In the genomic region with DNA sequence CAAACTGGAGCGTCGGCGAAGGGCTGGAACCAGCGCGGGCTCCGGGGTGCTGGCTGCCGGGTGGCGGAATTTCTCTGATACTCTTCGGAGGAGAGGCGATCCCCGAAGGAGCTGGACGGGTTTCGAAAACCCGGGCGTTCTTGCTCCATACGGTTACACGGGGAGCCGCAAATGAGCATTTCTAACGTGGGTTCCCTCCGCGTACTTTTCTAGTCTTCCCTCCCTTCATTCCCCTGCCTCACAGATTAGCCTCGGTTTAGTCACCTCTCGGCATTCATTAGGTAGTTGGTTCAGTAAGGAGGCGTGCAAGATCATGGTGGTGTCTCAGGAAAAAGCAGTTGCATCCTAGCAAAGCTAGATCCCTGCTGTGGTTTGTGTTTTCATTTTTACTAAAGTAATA, we compare ENCODE assay signal across 8 mouse cellular contexts. TPM values are rescaled to one million over a fixed set of nuclear protein-coding genes. Genes with fewer than 3 reads are reported as not detected.
DNase-seq lines count a peak whose midpoint lies in the region; ATAC-seq and TF ChIP-seq lines count a peak whose summit lies in the region.

No protein-coding gene starts in this region.

- peaks cover 24% of the 10 kb centered on the region for H3K36me3 ChIP-seq in heart, embryonic 15.5 days
- H3K36me3 ChIP-seq in MEL (ENCODE audit: control insufficient read depth in 1 of 2, insufficient read depth in 2 of 2, low read length in 2 of 2): peaks cover 29 to 32% of the 10 kb centered on the region in 2 experiments
- H3K36me3 ChIP-seq in hindbrain, embryonic 11.5 days (ENCODE audit: control insufficient read depth, insufficient read depth, low read length): peaks cover 2% of the 10 kb centered on the region; the same call in 1 of the 2 replicates
- H3K36me3 ChIP-seq in midbrain, embryonic 12.5 days: peaks cover 23% of the 10 kb centered on the region

- H3K4me1 ChIP-seq in heart, embryonic 15.5 days (replicated peaks): peaks cover 13% of the 10 kb centered on the region
- peaks cover 7% of the 10 kb centered on the region in 2 experiments; a peak in 2 of 4 replicates for H3K4me1 ChIP-seq in MEL (ENCODE audit: control insufficient read depth in 1 of 2, insufficient read depth in 2 of 2, low read length in 2 of 2)
- H3K4me1 ChIP-seq in hindbrain, embryonic 11.5 days (replicated peaks; ENCODE audit: control insufficient read depth, insufficient read depth, low read length): peaks cover 2% of the 10 kb centered on the region; the same call in 1 of the 2 replicates
- peaks cover 13% of the 10 kb centered on the region for H3K4me1 ChIP-seq in midbrain, embryonic 12.5 days

- peak overlapping the region; percentile 94 for H3K9ac ChIP-seq in heart, embryonic 15.5 days
- H3K9ac ChIP-seq in MEL (ENCODE audit: control insufficient read depth, low read depth, low read length, poor library complexity, severe bottlenecking): peak overlapping the region; percentile 97
- H3K9ac ChIP-seq in hindbrain, embryonic 11.5 days (ENCODE audit: low read depth, low read length): peak overlapping the region; percentile 94
- H3K9ac ChIP-seq in midbrain, embryonic 12.5 days (replicated peaks): peak overlapping the region; percentile 98

- H3K79me2 ChIP-seq in MEL (ENCODE audit: control insufficient read depth, insufficient read depth, low read length, poor library complexity): peaks cover 43% of the 10 kb centered on the region

- no peaks in the 10 kb centered on the region for H3K27me3 ChIP-seq in heart, embryonic 15.5 days
- H3K27me3 ChIP-seq in MEL (ENCODE audit: control insufficient read depth in 1 of 2, insufficient read depth in 2 of 2, low read length in 2 of 2): no peaks in the 10 kb centered on the region
- no peaks in the 10 kb centered on the region for H3K27me3 ChIP-seq in hindbrain, embryonic 11.5 days (ENCODE audit: control insufficient read depth, insufficient read depth, low read length)
- no peaks in the 10 kb centered on the region for H3K27me3 ChIP-seq in midbrain, embryonic 12.5 days

- no peak for TF ChIP-seq CTCF in MEL (IDR thresholded peaks at IDR 0.05 in 2 of 3, conservative IDR thresholded peaks at IDR 0.05 in 1 of 3; ENCODE audit: control insufficient read depth in 1 of 3, insufficient read depth in 1 of 3, low read depth in 2 of 3, low read length in 3 of 3, poor library complexity in 1 of 3, severe bottlenecking in 1 of 3)

- peak overlapping the region; percentile 85 for H3K4me3 ChIP-seq in heart, embryonic 15.5 days
- peak overlapping the region; percentile 85 to 95 for H3K4me3 ChIP-seq in MEL (ENCODE audit: control insufficient read depth in 1 of 2, insufficient read depth in 1 of 2, low read depth in 2 of 2, low read length in 2 of 2)
- peak overlapping the region; percentile 86 for H3K4me3 ChIP-seq in hindbrain, embryonic 11.5 days (ENCODE audit: low read depth, low read length)
- H3K4me3 ChIP-seq in midbrain, embryonic 12.5 days: peak overlapping the region; percentile 98

- peak overlapping the region; percentile 98 for H3K27ac ChIP-seq in heart, embryonic 15.5 days
- H3K27ac ChIP-seq in MEL (ENCODE audit: control insufficient read depth, low read depth, low read length): peak overlapping the region; percentile 93
- peak overlapping the region; percentile 97 for H3K27ac ChIP-seq in hindbrain, embryonic 11.5 days (ENCODE audit: low read depth, low read length)
- H3K27ac ChIP-seq in midbrain, embryonic 12.5 days (replicated peaks): peak overlapping the region; percentile 99

- under 1% methylated on average over 24 of the region's 24 CpGs for WGBS in heart, embryonic 15.5 days
- under 1% methylated on average over 24 of the region's 24 CpGs for WGBS in hindbrain, embryonic 11.5 days
- WGBS in midbrain, embryonic 12.5 days: under 1% methylated on average over 24 of the region's 24 CpGs

- peak overlapping the region; percentile 71 for H3K4me2 ChIP-seq in heart, embryonic 15.5 days
- H3K4me2 ChIP-seq in hindbrain, embryonic 11.5 days (replicated peaks; ENCODE audit: low read depth, low read length): peak overlapping the region; percentile 63
- H3K4me2 ChIP-seq in midbrain, embryonic 12.5 days (replicated peaks): peak overlapping the region; percentile 58

- no peak for TF ChIP-seq EP300 in MEL (IDR thresholded peaks at IDR 0.05; ENCODE audit: low read depth in 1 of 2, low read length in 2 of 2)

- no peaks in the 10 kb centered on the region for H3K9me3 ChIP-seq in heart, embryonic 15.5 days (replicated peaks)
- no peaks in the 10 kb centered on the region for H3K9me3 ChIP-seq in MEL (replicated peaks; ENCODE audit: insufficient read depth, low read length)
- H3K9me3 ChIP-seq in hindbrain, embryonic 11.5 days (ENCODE audit: control insufficient read depth, low read length): no peaks in the 10 kb centered on the region
- H3K9me3 ChIP-seq in midbrain, embryonic 12.5 days: no peaks in the 10 kb centered on the region

- 0 out of 2 replicates have a peak, but pooled peaks have one; percentile 6 for ATAC-seq in heart, embryonic 15.5 days (replicated peaks; ENCODE audit: insufficient number of reproducible peaks, insufficient read depth, low FRiP score, low read depth)
- ATAC-seq in hindbrain, embryonic 11.5 days (ENCODE audit: low FRiP score): no peak
- ATAC-seq in midbrain, embryonic 12.5 days (ENCODE audit: low FRiP score, low read depth): 0 out of 2 replicates have a peak, but pooled peaks have one; percentile 24

- TF ChIP-seq POLR2A in MEL (IDR thresholded peaks at IDR 0.05; ENCODE audit: control insufficient read depth in 1 of 2, insufficient read depth in 1 of 2, low read depth in 1 of 2, low read length in 2 of 2, poor library complexity in 1 of 2): no peak

- no peak for TF ChIP-seq RAD21 in MEL (IDR thresholded peaks at IDR 0.05; ENCODE audit: low read depth, low read length)

- DNase-seq in heart, adult 11 months: no peak
- DNase-seq in MEL (ENCODE audit: low read depth, low spot score): peak; percentile 52
- DNase-seq in hindbrain, embryonic 11.5 days (ENCODE audit: low spot score): no peak
- no peak for DNase-seq in right cerebral cortex, adult 2 months (ENCODE audit: low spot score in 2 of 2)
- DNase-seq in left cerebral cortex, adult 8-10 months (ENCODE audit: low spot score in 2 of 2): no peak
- DNase-seq in adrenal gland, postnatal 36 days: no peak

TF ChIP-seq in MEL, 35 proteins besides CTCF, POLR2A, EP300 and RAD21 (continues in another document):
- TF ChIP-seq USF1 (IDR thresholded peaks at IDR 0.05; ENCODE audit: low read depth, low read length) (no peak), TCF12 (IDR thresholded peaks at IDR 0.05; ENCODE audit: low read depth, low read length) (no peak)

RNA-seq across cellular contexts. Expression of a gene that starts 0.7 kb away (rescaled TPM):
- polyA plus RNA-seq in heart, embryonic 15.5 days (2015; fragmentation: Nextera tagmentation; extraction: Ambion mirVana): 53.4 and 55.3 TPM in 2 replicates
- 54.3 and 58.4 TPM in 2 replicates for total RNA-seq in MEL (2012; rRNA removed)
- polyA plus RNA-seq in MEL (2012; ENCODE audit: insufficient read depth in 1 of 2, insufficient read length in 2 of 2, low read depth in 1 of 2, low replicate concordance in 2 of 2, missing spikeins in 1 of 2): 10 to 100 TPM in 1 of 2 experiments, not detected in 1; 59.2 TPM
- 131 and 133 TPM in 2 replicates for polyA plus RNA-seq in hindbrain, embryonic 11.5 days (2014; fragmentation: Nextera tagmentation; extraction: Ambion mirVana)
- polyA plus RNA-seq in midbrain, embryonic 12.5 days (2016; fragmentation: Nextera tagmentation; extraction: Ambion mirVana): 140 and 145 TPM in 2 replicates
- 10 to 100 TPM; 72.2 to 78.2 (median 75.6) TPM for total RNA-seq in left cerebral cortex, adult 8-10 months (2022)
- total RNA-seq in adrenal gland, postnatal 36 days (2021): 10 to 100 TPM; 50.0 to 74.6 TPM

RNA-seq across cellular contexts. Expression of a gene that starts 9.4 kb away (rescaled TPM):
- 44.3 and 47.5 TPM in 2 replicates for polyA plus RNA-seq in heart, embryonic 15.5 days (2015; fragmentation: Nextera tagmentation; extraction: Ambion mirVana)
- total RNA-seq in MEL (2012; rRNA removed): not detected in 2 replicates
- under 1 TPM in 1 of 2 experiments, not detected in 1; 0.10 TPM for polyA plus RNA-seq in MEL (2012; ENCODE audit: insufficient read depth in 1 of 2, insufficient read length in 2 of 2, low read depth in 1 of 2, low replicate concordance in 2 of 2, missing spikeins in 1 of 2)
- 18.7 and 20.1 TPM in 2 replicates for polyA plus RNA-seq in hindbrain, embryonic 11.5 days (2014; fragmentation: Nextera tagmentation; extraction: Ambion mirVana)
- polyA plus RNA-seq in midbrain, embryonic 12.5 days (2016; fragmentation: Nextera tagmentation; extraction: Ambion mirVana): 25.5 and 29.5 TPM in 2 replicates
- 10 to 100 TPM; 21.9 to 23.3 (median 22.3) TPM for total RNA-seq in left cerebral cortex, adult 8-10 months (2022)
- total RNA-seq in adrenal gland, postnatal 36 days (2021): 100 to 1,000 TPM; 107 to 126 TPM

RNA-seq across cellular contexts. Expression of a gene that starts 45.8 kb away (rescaled TPM):
- polyA plus RNA-seq in heart, embryonic 15.5 days (2015; fragmentation: Nextera tagmentation; extraction: Ambion mirVana): 3.7 and 6.0 TPM in 2 replicates
- total RNA-seq in MEL (2012; rRNA removed): 75.7 and 76.3 TPM in 2 replicates
- 10 to 100 TPM in 1 of 2 experiments, not detected in 1; 97.0 TPM for polyA plus RNA-seq in MEL (2012; ENCODE audit: insufficient read depth in 1 of 2, insufficient read length in 2 of 2, low read depth in 1 of 2, low replicate concordance in 2 of 2, missing spikeins in 1 of 2)
- 9.9 and 10.0 TPM in 2 replicates for polyA plus RNA-seq in hindbrain, embryonic 11.5 days (2014; fragmentation: Nextera tagmentation; extraction: Ambion mirVana)
- polyA plus RNA-seq in midbrain, embryonic 12.5 days (2016; fragmentation: Nextera tagmentation; extraction: Ambion mirVana): 5.8 and 7.3 TPM in 2 replicates
- 10 to 100 TPM; 86.9 to 98.2 (median 93.2) TPM for total RNA-seq in left cerebral cortex, adult 8-10 months (2022)
- 10 to 100 TPM; 10.4 TPM for total RNA-seq in adrenal gland, postnatal 36 days (2021)

RNA-seq across cellular contexts. Expression of a gene that starts 50.6 kb away (rescaled TPM):
- polyA plus RNA-seq in heart, embryonic 15.5 days (2015; fragmentation: Nextera tagmentation; extraction: Ambion mirVana): 4.5 and 5.7 TPM in 2 replicates
- 8.5 and 11.4 TPM in 2 replicates for total RNA-seq in MEL (2012; rRNA removed)
- 10 to 100 TPM in 1 of 2 experiments, not detected in 1; 32.6 TPM for polyA plus RNA-seq in MEL (2012; ENCODE audit: insufficient read depth in 1 of 2, insufficient read length in 2 of 2, low read depth in 1 of 2, low replicate concordance in 2 of 2, missing spikeins in 1 of 2)
- 1.0 and 2.6 TPM in 2 replicates for polyA plus RNA-seq in hindbrain, embryonic 11.5 days (2014; fragmentation: Nextera tagmentation; extraction: Ambion mirVana)
- polyA plus RNA-seq in midbrain, embryonic 12.5 days (2016; fragmentation: Nextera tagmentation; extraction: Ambion mirVana): 0.34 and 1.5 TPM in 2 replicates
- total RNA-seq in left cerebral cortex, adult 8-10 months (2022): 10 to 100 TPM; 34.5 to 49.5 (median 46.8) TPM
- total RNA-seq in adrenal gland, postnatal 36 days (2021): 10 to 100 TPM; 29.6 to 35.1 TPM

RNA-seq across cellular contexts. Expression of a gene that starts 54.5 kb away (rescaled TPM):
- polyA plus RNA-seq in heart, embryonic 15.5 days (2015; fragmentation: Nextera tagmentation; extraction: Ambion mirVana): 0.25 and 0.76 TPM in 2 replicates
- 11.2 and 12.5 TPM in 2 replicates for total RNA-seq in MEL (2012; rRNA removed)
- polyA plus RNA-seq in MEL (2012; ENCODE audit: insufficient read depth in 1 of 2, insufficient read length in 2 of 2, low read depth in 1 of 2, low replicate concordance in 2 of 2, missing spikeins in 1 of 2): 10 to 100 TPM in 1 of 2 experiments, not detected in 1; 13.6 TPM
- polyA plus RNA-seq in hindbrain, embryonic 11.5 days (2014; fragmentation: Nextera tagmentation; extraction: Ambion mirVana): 0.27 and 0.46 TPM in 2 replicates
- 0.13 and 0.27 TPM in 2 replicates for polyA plus RNA-seq in midbrain, embryonic 12.5 days (2016; fragmentation: Nextera tagmentation; extraction: Ambion mirVana)
- under 1 TPM; 0.37 to 0.57 (median 0.46) TPM for total RNA-seq in left cerebral cortex, adult 8-10 months (2022)
- 1 to 10 TPM in 1 of 2 experiments, under 1 TPM in 1; 0.72 to 1.3 TPM for total RNA-seq in adrenal gland, postnatal 36 days (2021)

Comparison
In these comparisons a context has a peak if more than half of its experiments do, and no peak if none do; other contexts are left out.
1. RNA of a gene that starts 9.4 kb away (polyA plus RNA-seq): 44.3 to 47.5 TPM in heart, embryonic 15.5 days, 25.5 to 29.5 TPM in midbrain, embryonic 12.5 days and 18.7 to 20.1 TPM in hindbrain, embryonic 11.5 days; 0.10 TPM in MEL; every median in the first group is over 10 times any median in the second.
2. Peak in every context shown above with its lines, with median percentiles within 50 percentile points of each other: H3K27ac ChIP-seq, H3K4me2 ChIP-seq, H3K4me3 ChIP-seq and H3K9ac ChIP-seq.